Mouse (Mus musculus): ENCODE measurements around the gene Vti1a. TPM values are rescaled to one million over a fixed set of nuclear protein-coding genes. Genes with fewer than 3 reads are reported as not detected.

Vti1a gene
- total RNA-seq, 2 experiments from 2014 or later, result 27.6 to 33.0 TPM

GRCm38 (mm10) chr19:55562487-55563147 lies 246.5 kb downstream of the Vti1a start:
- no peak for DNase-seq

DNA sequence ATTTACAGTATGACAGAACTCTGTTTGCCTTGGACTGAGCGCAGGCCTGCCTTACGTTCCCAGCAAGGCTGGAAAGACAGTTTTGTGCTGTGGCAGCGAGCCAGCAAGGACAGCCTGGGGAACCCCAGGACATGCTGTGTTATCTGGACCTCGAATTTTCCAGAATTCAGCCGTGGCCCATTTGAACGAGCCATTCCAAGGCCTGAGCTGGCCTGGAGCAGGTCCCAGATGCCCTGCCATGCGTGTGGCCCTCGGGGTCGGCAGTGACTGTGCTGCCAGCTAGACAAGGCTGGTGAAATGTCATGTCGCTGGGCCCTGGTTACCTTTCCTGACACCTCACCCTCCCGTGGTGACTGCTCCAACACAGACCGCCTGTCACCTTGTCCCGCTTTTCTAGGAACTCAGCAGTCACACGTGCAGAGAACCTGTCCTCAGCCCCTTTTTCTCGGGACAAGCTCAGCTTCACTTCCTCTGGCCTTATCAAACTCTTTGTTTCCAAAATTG lies 247.1 kb downstream of the Vti1a start:
- peak; percentile 86 for DNase-seq

- no peak for DNase-seq
Measured at GRCm38 (mm10) chr19:55564104-55564938, 248.2 kb downstream of the Vti1a start.

DNA sequence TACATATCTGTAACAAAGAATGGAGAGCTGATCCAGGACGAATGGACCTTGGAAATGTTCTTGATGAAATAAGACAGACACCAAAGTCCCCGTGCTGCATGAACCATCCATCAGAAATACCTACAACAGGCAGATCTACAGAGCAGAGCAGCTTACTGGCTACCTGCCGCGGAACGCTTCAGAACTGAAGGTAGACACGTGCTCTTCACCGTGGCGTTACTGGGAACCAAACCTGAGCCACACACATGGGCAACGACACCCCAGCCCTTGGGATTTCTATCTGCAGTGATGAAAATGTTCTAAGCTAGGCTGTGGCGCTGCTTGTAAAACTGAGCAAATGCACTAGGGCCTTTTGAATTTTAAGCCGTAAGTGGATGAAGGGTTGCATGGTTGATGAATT lies 249.0 kb downstream of the Vti1a start:
- no peak for DNase-seq

- DNase-seq, result no peak
Measured at GRCm38 (mm10) chr19:55565523-55566369, 249.7 kb downstream of the Vti1a start.

- DNase-seq, result no peak
Measured at GRCm38 (mm10) chr19:55569114-55569513, 253.0 kb downstream of the Vti1a start.

DNA sequence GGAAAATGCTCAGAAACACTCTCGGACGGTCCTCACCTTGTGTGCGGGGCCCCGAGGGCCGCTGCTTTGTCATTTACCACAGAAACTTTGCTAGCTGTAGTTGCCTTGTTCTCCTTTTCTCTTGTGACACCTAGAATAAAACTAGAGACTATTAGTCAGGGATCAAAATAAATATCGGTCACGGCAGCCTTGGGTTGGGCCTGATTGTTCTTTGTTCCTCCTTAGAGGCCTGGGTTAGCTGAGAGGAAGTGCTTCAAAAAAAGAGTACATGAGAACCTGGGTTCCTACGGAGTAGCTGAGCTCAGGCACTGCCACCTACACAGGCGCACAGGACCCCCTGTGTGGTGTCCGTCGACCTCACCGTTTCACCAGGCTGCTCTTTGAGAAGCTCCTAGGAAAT lies 253.8 kb downstream of the Vti1a start:
- DNase-seq, result no peak

- no peak for DNase-seq
Measured at GRCm38 (mm10) chr19:55570520-55571296, 254.6 kb downstream of the Vti1a start.

GRCm38 (mm10) chr19:55571486-55571885 lies 255.4 kb downstream of the Vti1a start:
- DNase-seq, result no peak

- DNase-seq, result no peak
Measured at GRCm38 (mm10) chr19:55577306-55578042, 261.4 kb downstream of the Vti1a start.

GRCm38 (mm10) chr19:55578094-55579085 lies 262.3 kb downstream of the Vti1a start:
- peak; percentile 64 for DNase-seq

DNA sequence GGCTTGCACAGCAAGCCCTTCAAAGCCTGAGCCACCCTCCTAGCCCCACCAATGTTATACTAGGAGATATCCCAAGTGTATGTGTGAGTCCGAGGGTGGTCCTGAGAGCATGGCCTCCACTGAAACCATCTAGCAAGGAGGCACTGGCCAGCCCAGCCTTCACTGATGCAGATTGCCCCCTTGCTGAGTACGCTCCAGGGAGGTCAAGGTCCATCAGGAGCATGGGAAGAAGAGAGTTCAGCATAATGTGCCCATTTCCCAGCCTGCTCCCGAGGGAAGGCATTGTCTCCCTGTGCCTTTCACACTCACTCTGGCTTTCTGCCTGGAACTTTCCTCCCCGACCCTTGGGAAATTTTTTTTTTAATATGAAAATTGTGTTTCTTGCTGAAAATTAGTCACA lies 263.2 kb downstream of the Vti1a start:
- DNase-seq, result no peak

DNA sequence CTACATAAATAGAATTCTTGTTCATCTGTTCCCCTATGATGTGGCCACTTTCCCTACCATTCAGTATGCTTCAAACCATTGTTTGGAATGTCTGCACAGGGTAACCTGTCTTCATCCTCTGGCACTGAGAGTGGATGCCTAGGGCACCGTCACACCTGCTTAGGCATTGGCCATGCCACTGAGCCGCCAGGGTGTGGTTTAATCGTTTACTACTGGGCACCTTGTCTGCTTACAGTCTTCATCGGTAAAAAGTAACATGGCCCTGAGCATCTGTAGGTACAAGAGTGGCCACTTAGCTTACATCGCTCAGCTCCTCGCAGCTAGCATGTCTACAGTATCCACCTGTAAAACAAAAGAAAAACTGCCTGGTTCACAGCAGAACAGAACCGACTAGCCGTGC lies 264.1 kb downstream of the Vti1a start:
- DNase-seq, result no peak

- DNase-seq, result no peak
Measured at GRCm38 (mm10) chr19:55580667-55581066, 264.6 kb downstream of the Vti1a start.

DNA sequence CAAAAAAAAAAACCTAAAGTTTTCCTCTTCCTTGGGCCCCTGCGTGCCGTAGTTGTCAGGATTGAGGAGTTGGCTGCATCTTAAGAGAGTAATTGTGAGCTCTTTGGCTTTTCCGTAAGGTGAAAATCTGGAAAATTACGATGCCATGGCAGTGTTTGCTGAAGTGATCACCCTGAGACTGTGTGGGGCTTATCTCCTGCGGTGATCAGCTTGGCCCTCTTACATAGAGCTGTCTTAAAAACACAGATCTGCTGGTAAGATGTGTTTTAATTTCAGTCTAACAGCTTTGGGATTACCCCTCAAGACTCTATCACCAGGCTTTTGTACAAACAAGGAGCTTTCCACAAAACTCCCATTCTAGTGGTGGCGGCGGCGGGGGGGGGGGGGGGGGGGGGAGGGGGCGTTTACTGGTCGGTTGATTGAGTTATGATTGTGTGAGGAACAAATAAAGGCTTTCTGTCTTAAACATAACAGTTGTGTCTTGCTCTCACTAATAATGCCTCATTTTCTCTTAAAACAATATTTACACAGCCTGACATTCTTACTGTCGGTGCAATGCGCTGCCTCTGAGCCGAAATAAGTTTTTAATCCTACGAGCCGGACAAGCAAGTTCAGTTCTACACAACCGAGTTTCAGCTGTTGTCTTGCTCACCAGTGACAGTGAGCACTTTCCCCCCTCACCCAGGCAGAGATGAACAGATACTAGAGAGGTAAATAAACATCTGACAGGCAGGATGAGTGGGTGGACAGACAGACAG lies 267.0 kb downstream of the Vti1a start:
- no peak for DNase-seq

DNA sequence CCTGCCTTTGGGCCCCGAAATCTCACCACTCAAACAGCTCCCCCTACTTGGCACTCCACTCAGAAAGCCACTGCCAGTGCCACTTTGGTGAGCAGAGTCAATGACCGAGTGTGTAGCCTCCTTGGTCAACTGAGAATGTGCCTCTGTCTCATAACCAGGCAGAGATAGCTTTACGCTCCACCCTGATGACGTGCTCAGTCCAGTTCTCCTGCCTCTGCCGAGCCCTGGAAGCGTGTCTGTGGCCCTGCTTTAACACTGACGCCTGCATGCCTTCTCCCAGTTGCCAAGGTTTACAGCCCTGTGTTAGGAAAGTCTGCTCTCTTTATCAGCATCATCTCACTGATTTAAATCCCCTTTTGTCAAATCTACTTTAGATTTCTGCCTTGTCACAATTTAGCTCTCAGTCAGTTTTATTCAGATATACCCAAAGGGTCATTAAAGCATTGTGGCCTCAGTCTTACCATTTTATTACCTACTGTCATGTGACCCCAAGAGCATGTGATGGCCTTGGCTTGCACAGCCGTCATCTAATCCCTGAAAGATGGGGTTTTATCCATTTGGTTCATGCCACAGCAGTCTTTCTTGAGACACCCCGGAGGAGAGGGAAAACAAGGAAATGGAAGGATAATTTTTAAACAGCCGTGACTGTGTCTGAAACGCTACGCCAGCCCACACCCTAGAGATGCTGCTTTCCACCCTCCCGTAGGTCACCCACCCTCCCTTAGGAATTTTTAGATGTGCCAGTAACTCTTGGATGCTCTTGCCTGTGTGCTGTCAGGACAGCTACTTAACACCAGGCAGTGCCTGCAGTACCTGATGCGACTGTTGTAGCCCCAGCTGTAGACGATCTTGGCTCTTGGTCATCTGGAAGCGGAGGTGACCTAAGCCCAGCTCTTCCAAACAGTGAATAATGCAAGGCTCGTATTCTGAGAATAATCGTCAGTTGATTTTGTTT lies 269.5 kb downstream of the Vti1a start:
- DNase-seq, result no peak

DNA sequence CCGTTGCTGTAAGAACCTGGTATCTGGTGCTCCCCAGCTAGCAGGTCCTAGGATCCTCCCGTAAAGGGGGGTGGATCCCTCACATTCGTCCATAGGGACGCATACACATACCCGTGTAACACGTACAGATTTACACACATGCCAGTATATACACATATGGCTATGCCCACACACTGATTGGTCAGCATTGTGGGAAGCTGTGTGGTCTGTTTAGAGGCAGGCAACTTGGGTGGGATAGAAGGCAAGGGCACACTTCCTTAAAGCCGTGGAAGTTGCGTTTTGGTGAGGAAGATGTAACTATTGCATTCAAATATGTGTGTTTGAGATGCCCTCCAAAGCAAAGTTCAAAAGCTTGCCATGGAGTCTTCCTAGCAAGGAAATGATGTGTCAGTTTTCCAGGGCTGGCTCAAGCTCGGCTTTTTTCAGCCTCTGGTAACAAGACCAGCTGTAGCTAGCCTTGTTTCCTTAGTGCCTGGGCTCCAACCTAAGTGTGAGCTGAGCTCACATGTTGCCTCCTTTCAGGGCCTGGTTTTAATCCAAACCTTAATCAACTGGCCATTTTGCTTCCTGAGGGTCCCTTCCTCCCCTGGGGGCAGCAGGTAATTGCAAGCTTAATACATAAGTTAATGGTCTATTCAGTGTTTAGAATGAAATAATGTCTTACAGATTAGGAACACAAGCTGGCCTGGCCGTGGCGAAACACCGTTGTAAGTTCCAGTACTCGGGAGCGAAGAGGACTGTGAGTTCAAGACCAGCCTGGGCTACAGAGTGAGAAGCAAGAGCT lies 271.7 kb downstream of the Vti1a start:
- no peak for DNase-seq

All from adrenal gland, postnatal 10 days (tissue).